Mouse (Mus musculus) embryonic fibroblast, embryonic 13.5 days (primary cell): ENCODE data around the gene Calcrl.

Experiments used
- CTCF ChIP-seq: IDR thresholded peaks from 2 replicates; pipeline ENCODE4 v1.5.1; 2011; ENCODE audit warnings: mild to moderate bottlenecking, control low read depth, low read length, moderate library complexity, borderline replicate concordance; ENCODE audit not compliant: insufficient read depth
- POLR2A ChIP-seq: IDR thresholded peaks from 2 replicates; pipeline ENCODE4 v1.6.1; 2011; ENCODE audit warnings: low read depth, mild to moderate bottlenecking, control low read depth, low read length, moderate library complexity

DNA sequence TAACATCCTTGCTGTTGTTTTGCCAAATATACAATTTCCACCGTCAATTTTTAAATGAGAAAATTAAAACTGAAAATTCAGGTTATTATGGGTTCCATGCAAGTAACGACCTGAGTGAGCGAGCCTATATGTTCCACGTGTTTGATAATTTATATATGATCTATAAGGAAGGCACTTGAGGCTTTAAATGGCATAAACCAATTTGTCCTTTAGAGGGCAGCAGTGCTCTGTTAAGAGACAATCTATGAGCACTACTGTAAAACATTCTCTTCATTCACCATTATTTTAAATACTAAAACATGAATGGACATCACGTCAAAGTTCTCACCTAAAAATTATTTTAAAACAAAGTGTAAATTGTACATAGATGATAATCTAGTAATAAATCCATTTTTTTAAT is 28.8 kb upstream of the Calcrl start:
- no peak for TF ChIP-seq CTCF
- no peak for TF ChIP-seq POLR2A
